In genomic region chr1:91903241-91903981, GRCm38 (mm10) we compare ENCODE assay signal across 12 mouse cellular contexts.
DNase-seq lines count a peak whose midpoint lies in the region; ATAC-seq and TF ChIP-seq lines count a peak whose summit lies in the region.
"Had no signal": no experiment of that assay in that cellular context is flagged by ENCODE, and none has a peak within 500 bp of the region (broad histone marks: within the 10 kb centered on the region; RNA-seq: fewer than 3 reads in every experiment).

No protein-coding gene starts in this region.

- H3K36me3 ChIP-seq in forebrain, postnatal 0 days (ENCODE audit: insufficient read depth), result no peaks in the 10 kb centered on the region
- no peaks in the 10 kb centered on the region for H3K36me3 ChIP-seq in forebrain, embryonic 11.5 days (ENCODE audit: control insufficient read depth, insufficient read depth, low read length)
- no peaks in the 10 kb centered on the region for H3K36me3 ChIP-seq in lung, embryonic 14.5 days (ENCODE audit: insufficient read depth)
- H3K36me3 ChIP-seq: heart, embryonic 10.5 days; liver, embryonic 13.5 days; neural tube, embryonic 12.5 days had no signal

- H3K9me3 ChIP-seq in forebrain, postnatal 0 days (ENCODE audit: low read length), result no peaks in the 10 kb centered on the region
- no peaks in the 10 kb centered on the region for H3K9me3 ChIP-seq in forebrain, embryonic 11.5 days (ENCODE audit: control insufficient read depth, low read length)
- H3K9me3 ChIP-seq in lung, embryonic 14.5 days (ENCODE audit: low read depth, low read length), result no peaks in the 10 kb centered on the region
- H3K9me3 ChIP-seq: heart, embryonic 10.5 days; liver, embryonic 13.5 days; neural tube, embryonic 12.5 days had no signal

- no peak overlapping the region for H3K9ac ChIP-seq in forebrain, postnatal 0 days
- H3K9ac ChIP-seq in forebrain, embryonic 11.5 days (ENCODE audit: low read length), result no peak overlapping the region
- H3K9ac ChIP-seq in lung, embryonic 14.5 days, result no peak overlapping the region
- H3K9ac ChIP-seq: liver, embryonic 13.5 days; neural tube, embryonic 12.5 days had no signal

- H3K4me3 ChIP-seq in forebrain, postnatal 0 days (ENCODE audit: low read depth, low read length), result no peak overlapping the region
- no peak overlapping the region for H3K4me3 ChIP-seq in forebrain, embryonic 11.5 days (ENCODE audit: low read depth, low read length)
- no peak overlapping the region for H3K4me3 ChIP-seq in lung, embryonic 14.5 days (ENCODE audit: low read depth, low read length)
- H3K4me3 ChIP-seq: heart, embryonic 10.5 days; liver, embryonic 13.5 days; neural tube, embryonic 12.5 days had no signal

- TF ChIP-seq CTCF in forebrain, postnatal 0 days (IDR thresholded peaks at IDR 0.05; ENCODE audit: low read depth), result no peak
- TF ChIP-seq CTCF in lung, embryonic 14.5 days (IDR thresholded peaks at IDR 0.05; ENCODE audit: low read depth), result no peak

- H3K4me2 ChIP-seq in forebrain, postnatal 0 days (ENCODE audit: low read depth), result no peak overlapping the region
- H3K4me2 ChIP-seq in forebrain, embryonic 11.5 days (ENCODE audit: low read depth, low read length, severe bottlenecking), result no peak overlapping the region
- H3K4me2 ChIP-seq in lung, embryonic 14.5 days, result no peak overlapping the region
- H3K4me2 ChIP-seq: liver, embryonic 13.5 days; neural tube, embryonic 12.5 days had no signal

- H3K27me3 ChIP-seq in forebrain, postnatal 0 days (ENCODE audit: insufficient read depth, low read length), result no peaks in the 10 kb centered on the region
- H3K27me3 ChIP-seq in forebrain, embryonic 11.5 days (ENCODE audit: control insufficient read depth, insufficient read depth, low read length), result no peaks in the 10 kb centered on the region
- H3K27me3 ChIP-seq in lung, embryonic 14.5 days (ENCODE audit: insufficient read depth, low read length), result no peaks in the 10 kb centered on the region
- H3K27me3 ChIP-seq: liver, embryonic 13.5 days had no signal

- 41% methylated on average over 8 of the region's 8 CpGs for WGBS in forebrain, postnatal 0 days
- WGBS in forebrain, embryonic 11.5 days, result 83% methylated on average over 8 of the region's 8 CpGs
- 46% methylated on average over 8 of the region's 8 CpGs for WGBS in lung, embryonic 14.5 days

- H3K4me1 ChIP-seq in forebrain, postnatal 0 days (ENCODE audit: insufficient read depth), result peaks cover 4% of the 10 kb centered on the region; the same call in 1 of the 2 replicates
- no peaks in the 10 kb centered on the region for H3K4me1 ChIP-seq in forebrain, embryonic 11.5 days (replicated peaks; ENCODE audit: control insufficient read depth, insufficient read depth, low read length)
- peaks cover 4% of the 10 kb centered on the region for H3K4me1 ChIP-seq in lung, embryonic 14.5 days (ENCODE audit: insufficient read depth)
- H3K4me1 ChIP-seq: liver, embryonic 13.5 days; neural tube, embryonic 12.5 days had no signal

- peak; percentile 63 for DNase-seq in forebrain, postnatal 0 days
- no peak for DNase-seq in forebrain, embryonic 11.5 days (ENCODE audit: low spot score)
- peak; percentile 65 for DNase-seq in Muller cell, postnatal 12 days (ENCODE audit: inconsistent ontology term)
- DNase-seq in cerebellum, adult 9-11 months, result peak; percentile 72
- DNase-seq in lung, embryonic 14.5 days, result peak; percentile 90
- no peak for DNase-seq in layer of hippocampus, adult 8-10 months (ENCODE audit: low spot score in 2 of 2)
- DNase-seq in right cerebral cortex, postnatal 36 days (ENCODE audit: low spot score in 2 of 2), result no peak
- DNase-seq: liver, embryonic 13.5 days had no signal

- no peak overlapping the region for H3K27ac ChIP-seq in forebrain, postnatal 0 days (ENCODE audit: low read depth, low read length)
- no peak overlapping the region for H3K27ac ChIP-seq in forebrain, embryonic 11.5 days (ENCODE audit: low read depth, low read length)
- peak overlapping the region; percentile 81 for H3K27ac ChIP-seq in lung, embryonic 14.5 days (ENCODE audit: low read depth)
- H3K27ac ChIP-seq: heart, embryonic 10.5 days; liver, embryonic 13.5 days; neural tube, embryonic 12.5 days had no signal

- ATAC-seq in forebrain, postnatal 0 days, result peak; percentile 42; the same call in 1 of the 2 replicates
- ATAC-seq in forebrain, embryonic 11.5 days (replicated peaks; ENCODE audit: low FRiP score), result no peak
- ATAC-seq in lung, embryonic 14.5 days (ENCODE audit: insufficient read depth), result peak; percentile 50
- ATAC-seq in erythroid progenitor cell, adult 5-6 weeks (replicated peaks; ENCODE audit: low FRiP score, poor library complexity, severe bottlenecking), result no peak
- ATAC-seq: activated CD4-positive, CD25-positive, alpha-beta regulatory T cell, adult 4 months had no signal

Comparison
In these comparisons a context has a peak if more than half of its experiments do, and no peak if none do; other contexts are left out.
1. ATAC-seq: peak in forebrain, postnatal 0 days (single experiment) and lung, embryonic 14.5 days (single experiment); none in forebrain, embryonic 11.5 days (single experiment) and erythroid progenitor cell, adult 5-6 weeks (single experiment).
2. DNase-seq: peak in forebrain, postnatal 0 days (single experiment), Muller cell, postnatal 12 days (single experiment), cerebellum, adult 9-11 months (single experiment) and lung, embryonic 14.5 days (single experiment); none in forebrain, embryonic 11.5 days (single experiment), layer of hippocampus, adult 8-10 months (0 of 2) and right cerebral cortex, postnatal 36 days (0 of 2).